Mouse (Mus musculus) heart, postnatal 4 days (tissue): Measurements from ENCODE around the gene Nfix. TPM values are rescaled to one million over a fixed set of nuclear protein-coding genes. Genes with fewer than 3 reads are reported as not detected.
A peak's percentile ranks its signal among the peaks of the same experiment; 100 is the strongest.

Experiments
- DNase-seq: peaks from one replicate; pipeline ENCODE4 v3.0.0; 2021
- total RNA-seq, 2 experiments: library from RNA; stranded (reverse); gene quantifications; 2 replicates each; pipeline ENCODE4 v1.2.3; 2021

The Nfix gene
- total RNA-seq, 2 experiments from 2014 or later = 189 to 211 TPM

- DNase-seq = no peak
Measured at GRCm38 (mm10) chr8:84781686-84782505, 18.2 kb downstream of the Nfix start.

GRCm38 (mm10) chr8:84780949-84781680, 19.0 kb downstream of the Nfix start:
- no peak for DNase-seq

- no peak for DNase-seq
Measured at GRCm38 (mm10) chr8:84780225-84780555, 20.0 kb downstream of the Nfix start.

GRCm38 (mm10) chr8:84779519-84780224, 20.5 kb downstream of the Nfix start:
- no peak for DNase-seq

GRCm38 (mm10) chr8:84778638-84779380, 21.3 kb downstream of the Nfix start:
- DNase-seq = no peak

GRCm38 (mm10) chr8:84777899-84778637, 22.1 kb downstream of the Nfix start:
- DNase-seq = no peak

- no peak for DNase-seq
Measured at GRCm38 (mm10) chr8:84776569-84776968, 23.6 kb downstream of the Nfix start.

GRCm38 (mm10) chr8:84775621-84776113, 24.5 kb downstream of the Nfix start:
- no peak for DNase-seq

GRCm38 (mm10) chr8:84775105-84775591, 25.0 kb downstream of the Nfix start:
- peak; percentile 40 for DNase-seq

- peak; percentile 72 for DNase-seq
Measured at GRCm38 (mm10) chr8:84774473-84774911, 25.7 kb downstream of the Nfix start.

GRCm38 (mm10) chr8:84773833-84774232, 26.3 kb downstream of the Nfix start:
- peak; percentile 84 for DNase-seq

GRCm38 (mm10) chr8:84773304-84773703, 26.8 kb downstream of the Nfix start:
- no peak for DNase-seq

- DNase-seq = no peak
Measured at GRCm38 (mm10) chr8:84772628-84773027, 27.5 kb downstream of the Nfix start.

- no peak for DNase-seq
Measured at GRCm38 (mm10) chr8:84771941-84772378, 28.2 kb downstream of the Nfix start.

- DNase-seq = no peak
Measured at GRCm38 (mm10) chr8:84771000-84771687, 29.0 kb downstream of the Nfix start.

GRCm38 (mm10) chr8:84770100-84770953, 29.8 kb downstream of the Nfix start:
- no peak for DNase-seq

GRCm38 (mm10) chr8:84769324-84769723, 30.8 kb downstream of the Nfix start:
- DNase-seq = no peak

GRCm38 (mm10) chr8:84768343-84769095, 31.6 kb downstream of the Nfix start:
- no peak for DNase-seq

- DNase-seq = no peak
Measured at GRCm38 (mm10) chr8:84767221-84767620, 32.9 kb downstream of the Nfix start.
